Mouse (Mus musculus): ENCODE measurements around the gene E130114P18Rik.

E130114P18Rik gene

GRCm38 (mm10) chr4:97775494-97776265 is 2.2 kb downstream of the E130114P18Rik start:
- DNase-seq, result no peak

GRCm38 (mm10) chr4:97775059-97775458 is 2.8 kb downstream of the E130114P18Rik start:
- DNase-seq, result peak; percentile 67

GRCm38 (mm10) chr4:97774446-97774950 is 3.4 kb downstream of the E130114P18Rik start:
- DNase-seq, result no peak

- DNase-seq, result no peak
These were observed 4.1 kb downstream of the E130114P18Rik start for GRCm38 (mm10) chr4:97773791-97774190.

GRCm38 (mm10) chr4:97773110-97773593 is 4.7 kb downstream of the E130114P18Rik start:
- DNase-seq, result peak; percentile 98

GRCm38 (mm10) chr4:97772641-97773040 is 5.2 kb downstream of the E130114P18Rik start, which contains the start of gene Nfia:
Nfia (plus strand) TSS chr4:97772734.
- DNase-seq, result no peak

- peak; percentile 98 for DNase-seq
These were observed 5.8 kb downstream of the E130114P18Rik start for GRCm38 (mm10) chr4:97772084-97772484.

- DNase-seq, result no peak
These were observed 6.5 kb downstream of the E130114P18Rik start for GRCm38 (mm10) chr4:97771426-97771825.

GRCm38 (mm10) chr4:97769861-97770260 is 8.0 kb downstream of the E130114P18Rik start:
- no peak for DNase-seq

- no peak for DNase-seq
These were observed 10.4 kb downstream of the E130114P18Rik start for GRCm38 (mm10) chr4:97767516-97767915.

- DNase-seq, result no peak
These were observed 10.9 kb downstream of the E130114P18Rik start for GRCm38 (mm10) chr4:97767025-97767424.

- no peak for DNase-seq
These were observed 11.8 kb downstream of the E130114P18Rik start for GRCm38 (mm10) chr4:97766100-97766499.

GRCm38 (mm10) chr4:97765341-97766020 is 12.4 kb downstream of the E130114P18Rik start:
- DNase-seq, result no peak

- DNase-seq, result no peak
These were observed 13.3 kb downstream of the E130114P18Rik start for GRCm38 (mm10) chr4:97764616-97765015.

GRCm38 (mm10) chr4:97758661-97759060 is 19.2 kb downstream of the E130114P18Rik start:
- DNase-seq, result no peak

GRCm38 (mm10) chr4:97757978-97758461 is 19.9 kb downstream of the E130114P18Rik start:
- DNase-seq, result peak; percentile 58

- DNase-seq, result peak; percentile 61
These were observed 20.5 kb downstream of the E130114P18Rik start for GRCm38 (mm10) chr4:97757207-97757977.

- no peak for DNase-seq
These were observed 23.6 kb downstream of the E130114P18Rik start for GRCm38 (mm10) chr4:97754241-97754640.

- no peak for DNase-seq
These were observed 24.4 kb downstream of the E130114P18Rik start for GRCm38 (mm10) chr4:97753521-97753920.

GRCm38 (mm10) chr4:97752276-97753010 is 25.4 kb downstream of the E130114P18Rik start:
- DNase-seq, result no peak

- DNase-seq, result no peak
These were observed 26.2 kb downstream of the E130114P18Rik start for GRCm38 (mm10) chr4:97751483-97752251.
